Mouse (Mus musculus) megakaryocyte-erythroid progenitor cell, adult 5-6 weeks (primary cell): ENCODE results near the gene Pax8. TPM values are rescaled to one million over a fixed set of nuclear protein-coding genes. Genes with fewer than 3 reads are reported as not detected.

ENCODE experiments used
- ATAC-seq: replicated peaks from 2 replicates; pipeline ENCODE4 v1.8.0; 2016; ENCODE audit warnings: mild to moderate bottlenecking, inconsistent platforms; ENCODE audit not compliant: severe bottlenecking, poor library complexity, low FRiP score, low TSS enrichment
- total RNA-seq, 2 experiments: library from RNA; stranded (forward) in 1 of 2; stranded (reverse) in 1 of 2; fragments of 200-1000, 215-1000 nt in 1 of 2; fragments of >200 nt in 1 of 2; fragmentation: Nextera tagmentation in 1 of 2; gene quantifications; 2 replicates each; pipeline ENCODE4 v1.2.3; 2014 to 2017

The Pax8 gene
- total RNA-seq, 2 experiments from 2014 or later, result not detected

DNA sequence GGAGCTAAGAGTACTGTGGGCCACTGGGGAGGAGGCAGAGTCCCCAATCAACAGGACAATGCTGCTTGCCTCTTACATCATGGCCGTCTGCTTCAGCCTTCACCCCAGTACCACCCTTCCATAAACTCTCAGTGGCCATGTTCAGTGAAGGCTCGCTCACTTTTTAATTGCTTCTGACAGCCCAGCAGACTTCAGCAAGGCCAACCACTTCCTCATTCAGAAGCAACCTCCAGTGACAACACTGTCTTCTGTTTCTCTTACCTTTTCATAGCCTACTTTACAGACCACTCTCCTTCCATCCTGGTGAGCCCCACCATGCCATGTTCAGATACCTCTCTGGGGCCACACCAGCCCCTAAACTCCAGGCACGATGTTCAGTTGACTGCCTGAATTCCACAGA, 91.8 kb downstream of the Pax8 start:
- no peak for ATAC-seq

DNA sequence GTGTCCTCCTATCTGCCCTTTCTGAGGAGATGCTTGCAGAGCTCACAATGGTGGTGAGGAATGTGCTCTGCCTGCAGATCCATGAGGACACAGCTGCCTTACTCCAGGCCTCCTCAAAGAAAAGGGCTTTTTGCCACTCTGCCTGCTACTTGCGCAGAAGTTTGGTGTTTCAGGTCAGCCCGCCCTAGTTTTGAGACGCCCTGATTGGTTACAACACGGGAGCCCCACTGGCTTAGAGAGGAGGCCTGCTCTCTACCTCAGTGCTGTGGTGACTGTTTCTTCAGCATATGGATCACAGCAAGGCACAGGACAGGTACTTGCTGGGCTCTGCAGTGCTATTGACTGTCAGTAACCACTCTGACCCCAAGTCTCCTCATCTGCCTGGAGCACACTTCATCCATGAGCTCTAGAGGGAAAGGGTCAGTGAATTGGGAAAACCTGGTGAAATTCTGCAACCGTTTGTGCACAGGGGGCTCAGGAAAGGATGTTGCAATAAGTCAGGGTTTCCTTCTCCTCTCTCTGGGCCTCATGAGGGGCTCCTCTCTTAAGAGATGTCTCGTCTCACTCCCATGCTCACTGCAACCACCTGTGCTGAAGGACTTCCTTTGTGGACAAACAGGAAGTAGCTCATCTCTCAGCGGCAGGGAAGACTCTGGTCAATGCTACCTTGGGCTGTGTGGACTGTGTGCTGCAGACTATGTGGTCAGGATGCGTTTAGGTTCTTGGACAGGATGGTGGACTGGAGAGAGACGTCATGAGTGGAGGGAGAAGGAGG, 92.8 kb downstream of the Pax8 start:
- no peak for ATAC-seq

DNA sequence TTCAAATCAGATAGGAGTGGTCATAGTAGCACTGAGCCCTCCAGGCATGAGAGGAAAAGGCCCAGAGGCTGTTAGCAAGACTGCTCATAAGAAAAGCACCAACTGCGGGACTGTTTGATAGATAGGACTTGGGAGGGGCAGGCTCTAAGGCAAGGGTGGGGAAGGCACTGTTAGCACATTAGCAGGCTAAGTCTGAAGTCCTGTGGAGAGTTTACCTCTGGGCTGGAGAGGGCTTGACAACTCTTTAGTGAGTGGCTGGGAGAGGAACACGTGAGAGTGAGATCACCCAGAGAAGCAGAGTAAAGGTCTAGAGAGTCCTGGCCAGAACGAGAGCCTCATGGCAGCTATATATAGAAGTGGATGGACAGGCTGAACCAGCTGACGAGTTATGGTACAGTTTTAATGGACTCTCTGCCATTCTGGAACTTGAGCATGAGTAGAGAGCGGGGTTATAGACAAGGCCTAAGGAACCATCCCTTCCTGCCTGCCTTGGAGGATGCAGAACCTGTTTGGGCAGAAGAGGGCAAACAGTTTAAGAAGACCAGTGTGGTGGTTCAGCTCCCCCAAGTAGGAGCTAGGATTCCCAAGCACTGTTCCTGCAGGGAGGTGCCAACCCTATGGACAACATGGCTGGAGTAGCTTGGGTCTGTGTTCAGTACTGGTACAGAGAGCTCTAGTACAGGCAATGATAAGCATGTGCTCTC, 96.5 kb downstream of the Pax8 start:
- ATAC-seq, result peak; percentile 95

Other genes starting within 250 kb of the Pax8 start
- not detected in 2 replicates for gene Il1f5, start 198.6 kb downstream of the Pax8 start, total RNA-seq (2014; fragmentation: Nextera tagmentation)
- not detected in 2 replicates for gene Il1f5, start 198.6 kb downstream of the Pax8 start, total RNA-seq (2017)
- gene Il1f10, start 184.4 kb downstream of the Pax8 start, total RNA-seq (2014; fragmentation: Nextera tagmentation), result not detected in 2 replicates
- gene Il1f10, start 184.4 kb downstream of the Pax8 start, total RNA-seq (2017), result not detected in 2 replicates
- gene Il1rn, start 138.7 kb downstream of the Pax8 start, total RNA-seq (2014; fragmentation: Nextera tagmentation), result 1.6 TPM in 1 of 2 replicates, not detected in the other
- gene Il1rn, start 138.7 kb downstream of the Pax8 start, total RNA-seq (2017), result not detected in 2 replicates
- 43.9 and 50.2 TPM in 2 replicates for gene Psd4, start 108.0 kb downstream of the Pax8 start, total RNA-seq (2014; fragmentation: Nextera tagmentation)
- 32.4 and 38.5 TPM in 2 replicates for gene Psd4, start 108.0 kb downstream of the Pax8 start, total RNA-seq (2017)